Mouse (Mus musculus): ENCODE results near the gene Adarb2. TPM values are rescaled to one million over a fixed set of nuclear protein-coding genes. Genes with fewer than 3 reads are reported as not detected.

Adarb2 gene
- polyA plus RNA-seq, 1 experiment from 2014 or later: 5.5 TPM

DNA sequence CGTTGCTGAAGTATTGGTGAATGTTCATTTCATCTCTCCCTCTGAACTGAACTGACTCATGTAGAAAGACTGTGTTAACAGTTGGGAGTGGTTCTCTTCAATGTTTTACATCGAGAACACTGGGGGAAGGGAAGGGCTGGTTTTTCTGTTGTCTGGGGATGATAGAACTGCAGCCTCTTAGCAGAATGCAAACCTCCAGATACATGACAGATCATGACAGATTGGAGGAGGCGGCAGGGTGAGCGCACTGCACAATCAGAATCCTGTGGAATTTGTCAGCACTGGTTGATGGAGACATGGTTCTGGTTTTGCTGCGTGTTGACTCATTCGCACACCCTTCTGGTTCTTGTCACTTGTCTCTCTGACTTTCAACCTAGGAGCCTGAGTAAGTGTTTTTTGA lies 203.4 kb downstream of the Adarb2 start:
- H3K27ac ChIP-seq (ENCODE audit: low read depth, low read length): no peak overlapping the region
- H3K4me1 ChIP-seq (replicated peaks; ENCODE audit: control insufficient read depth, insufficient read depth, low read length): no peaks in the 10 kb centered on the region
- H3K4me2 ChIP-seq (ENCODE audit: low read depth, low read length, severe bottlenecking): no peak overlapping the region
- DNase-seq (ENCODE audit: low spot score) (no peak), ATAC-seq (replicated peaks; ENCODE audit: low FRiP score) (no peak)
- no peaks in the 10 kb centered on the region for H3K27me3 ChIP-seq (ENCODE audit: control insufficient read depth, insufficient read depth, low read length)
- WGBS: 91% methylated on average over 6 of the region's 6 CpGs
- no peak overlapping the region for H3K9ac ChIP-seq (ENCODE audit: low read length)
- H3K36me3 ChIP-seq (ENCODE audit: control insufficient read depth, insufficient read depth, low read length): no peaks in the 10 kb centered on the region
- H3K4me3 ChIP-seq (ENCODE audit: low read depth, low read length): no peak overlapping the region
- H3K9me3 ChIP-seq (ENCODE audit: control insufficient read depth, low read length): no peaks in the 10 kb centered on the region

DNA sequence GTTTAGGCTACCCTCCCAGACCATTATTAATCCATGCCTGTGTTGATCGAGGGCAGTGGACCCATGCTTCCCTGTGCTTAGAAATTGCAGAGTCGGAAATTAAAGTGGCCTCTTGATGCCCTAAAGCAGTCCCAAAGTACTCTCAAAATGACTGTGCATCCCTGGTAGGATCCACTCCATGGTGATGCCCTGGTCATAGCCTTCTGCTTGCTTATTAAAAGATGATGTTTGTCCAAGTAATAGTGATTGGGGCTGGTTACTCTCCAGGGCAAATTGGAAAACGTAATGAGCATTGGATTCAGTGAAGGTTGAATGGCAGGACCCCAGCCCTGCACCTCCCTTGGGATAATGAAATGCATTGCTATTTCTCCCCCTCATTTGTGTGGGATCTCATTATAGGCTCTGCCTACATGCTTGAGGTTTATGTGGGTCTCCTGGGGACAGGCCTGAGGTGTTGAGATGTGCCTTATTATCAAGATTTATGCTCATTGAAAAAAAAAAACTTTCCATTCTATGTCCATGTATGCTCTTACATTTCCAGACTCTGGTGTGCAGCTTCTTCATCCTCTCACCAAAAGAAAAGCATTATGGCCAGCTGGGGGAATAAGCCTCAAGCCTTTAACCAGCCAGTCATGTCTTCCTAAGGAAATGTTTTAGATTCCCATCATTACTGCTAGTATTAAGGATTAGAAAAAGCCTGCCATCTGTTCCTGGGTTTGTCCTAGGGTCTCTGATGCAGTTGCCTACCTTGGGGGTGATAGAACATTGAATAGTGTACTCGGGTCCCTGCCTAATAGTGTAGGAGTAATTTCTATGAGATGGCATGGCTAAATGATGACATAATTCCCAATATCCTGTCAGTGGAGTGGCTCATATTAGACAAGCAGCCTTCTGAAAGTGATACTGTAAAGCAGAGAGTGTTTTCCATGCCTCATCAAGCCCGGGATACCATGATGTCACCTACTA lies 208.0 kb downstream of the Adarb2 start:
- Histone ChIP-seq H3K9me3 (ENCODE audit: control insufficient read depth, low read length) (no peaks in the 10 kb centered on the region), H3K27me3 (ENCODE audit: control insufficient read depth, insufficient read depth, low read length) (no peaks in the 10 kb centered on the region), H3K4me2 (ENCODE audit: low read depth, low read length, severe bottlenecking) (no peak overlapping the region), H3K4me3 (ENCODE audit: low read depth, low read length) (no peak overlapping the region), H3K27ac (ENCODE audit: low read depth, low read length) (no peak overlapping the region), H3K4me1 (replicated peaks; ENCODE audit: control insufficient read depth, insufficient read depth, low read length) (no peaks in the 10 kb centered on the region), H3K36me3 (ENCODE audit: control insufficient read depth, insufficient read depth, low read length) (no peaks in the 10 kb centered on the region), H3K9ac (ENCODE audit: low read length) (no peak overlapping the region)
- 76% methylated on average over 5 of the region's 5 CpGs for WGBS
- no peak for DNase-seq (ENCODE audit: low spot score)
- no peak for ATAC-seq (replicated peaks; ENCODE audit: low FRiP score)

- Histone ChIP-seq H3K9ac (ENCODE audit: low read length) (no peak overlapping the region), H3K9me3 (ENCODE audit: control insufficient read depth, low read length) (no peaks in the 10 kb centered on the region), H3K27ac (ENCODE audit: low read depth, low read length) (no peak overlapping the region), H3K4me2 (ENCODE audit: low read depth, low read length, severe bottlenecking) (no peak overlapping the region), H3K36me3 (ENCODE audit: control insufficient read depth, insufficient read depth, low read length) (no peaks in the 10 kb centered on the region), H3K4me1 (replicated peaks; ENCODE audit: control insufficient read depth, insufficient read depth, low read length) (no peaks in the 10 kb centered on the region), H3K27me3 (ENCODE audit: control insufficient read depth, insufficient read depth, low read length) (no peaks in the 10 kb centered on the region), H3K4me3 (ENCODE audit: low read depth, low read length) (no peak overlapping the region)
- no peak for ATAC-seq (replicated peaks; ENCODE audit: low FRiP score)
- no peak for DNase-seq (ENCODE audit: low spot score)
- 90% methylated on average over 15 of the region's 15 CpGs for WGBS
Observed at GRCm38 (mm10) chr13:8424019-8424719, 221.5 kb downstream of the Adarb2 start.

DNA sequence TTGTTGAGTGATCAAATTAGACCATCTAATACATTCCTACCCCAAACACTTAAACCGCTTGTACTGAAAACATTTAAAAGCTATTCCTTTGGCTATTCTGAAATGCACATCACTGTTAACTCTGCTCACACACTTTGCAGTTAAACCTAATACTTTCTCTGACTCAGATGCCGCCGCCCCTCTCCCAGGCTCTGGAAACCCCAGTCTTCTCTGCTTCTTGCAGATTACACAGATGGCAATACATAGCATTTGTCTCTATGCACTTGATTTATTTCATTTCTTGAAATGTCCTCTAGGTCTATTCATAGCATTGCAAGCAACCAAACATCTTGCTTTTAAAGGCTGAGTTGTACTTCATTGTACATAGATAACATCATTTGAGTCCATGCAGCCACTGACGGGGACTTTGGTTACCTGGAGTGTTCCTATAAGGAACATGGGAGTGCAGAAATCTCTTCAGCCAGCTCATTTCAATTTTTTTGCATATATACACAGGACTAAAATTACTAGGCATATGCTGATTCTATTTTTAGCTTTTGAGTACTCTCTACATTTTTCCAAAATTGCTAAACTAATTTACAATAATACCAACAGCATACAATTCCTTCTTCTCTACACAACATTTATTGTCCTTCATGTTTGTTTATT lies 236.6 kb downstream of the Adarb2 start:
- DNase-seq (ENCODE audit: low spot score) (no peak), ATAC-seq (replicated peaks; ENCODE audit: low FRiP score) (no peak)
- H3K4me1 ChIP-seq (replicated peaks; ENCODE audit: control insufficient read depth, insufficient read depth, low read length): no peaks in the 10 kb centered on the region
- H3K4me3 ChIP-seq (ENCODE audit: low read depth, low read length): no peak overlapping the region
- no peak overlapping the region for H3K9ac ChIP-seq (ENCODE audit: low read length)
- WGBS: 91% methylated on average over 4 of the region's 4 CpGs
- no peaks in the 10 kb centered on the region for H3K36me3 ChIP-seq (ENCODE audit: control insufficient read depth, insufficient read depth, low read length)
- H3K9me3 ChIP-seq (ENCODE audit: control insufficient read depth, low read length): no peaks in the 10 kb centered on the region
- H3K27ac ChIP-seq (ENCODE audit: low read depth, low read length): no peak overlapping the region
- no peaks in the 10 kb centered on the region for H3K27me3 ChIP-seq (ENCODE audit: control insufficient read depth, insufficient read depth, low read length)
- no peak overlapping the region for H3K4me2 ChIP-seq (ENCODE audit: low read depth, low read length, severe bottlenecking)

GRCm38 (mm10) chr13:8445415-8445814 lies 242.7 kb downstream of the Adarb2 start:
- WGBS: 84% methylated on average over 2 of the region's 2 CpGs
- no peaks in the 10 kb centered on the region for H3K27me3 ChIP-seq (ENCODE audit: control insufficient read depth, insufficient read depth, low read length)
- H3K4me2 ChIP-seq (ENCODE audit: low read depth, low read length, severe bottlenecking): no peak overlapping the region
- H3K27ac ChIP-seq (ENCODE audit: low read depth, low read length): no peak overlapping the region
- no peaks in the 10 kb centered on the region for H3K4me1 ChIP-seq (replicated peaks; ENCODE audit: control insufficient read depth, insufficient read depth, low read length)
- H3K9me3 ChIP-seq (ENCODE audit: control insufficient read depth, low read length): no peaks in the 10 kb centered on the region
- H3K9ac ChIP-seq (ENCODE audit: low read length): no peak overlapping the region
- no peak for DNase-seq (ENCODE audit: low spot score)
- H3K4me3 ChIP-seq (ENCODE audit: low read depth, low read length): no peak overlapping the region
- H3K36me3 ChIP-seq (ENCODE audit: control insufficient read depth, insufficient read depth, low read length): no peaks in the 10 kb centered on the region
- no peak for ATAC-seq (replicated peaks; ENCODE audit: low FRiP score)

DNA sequence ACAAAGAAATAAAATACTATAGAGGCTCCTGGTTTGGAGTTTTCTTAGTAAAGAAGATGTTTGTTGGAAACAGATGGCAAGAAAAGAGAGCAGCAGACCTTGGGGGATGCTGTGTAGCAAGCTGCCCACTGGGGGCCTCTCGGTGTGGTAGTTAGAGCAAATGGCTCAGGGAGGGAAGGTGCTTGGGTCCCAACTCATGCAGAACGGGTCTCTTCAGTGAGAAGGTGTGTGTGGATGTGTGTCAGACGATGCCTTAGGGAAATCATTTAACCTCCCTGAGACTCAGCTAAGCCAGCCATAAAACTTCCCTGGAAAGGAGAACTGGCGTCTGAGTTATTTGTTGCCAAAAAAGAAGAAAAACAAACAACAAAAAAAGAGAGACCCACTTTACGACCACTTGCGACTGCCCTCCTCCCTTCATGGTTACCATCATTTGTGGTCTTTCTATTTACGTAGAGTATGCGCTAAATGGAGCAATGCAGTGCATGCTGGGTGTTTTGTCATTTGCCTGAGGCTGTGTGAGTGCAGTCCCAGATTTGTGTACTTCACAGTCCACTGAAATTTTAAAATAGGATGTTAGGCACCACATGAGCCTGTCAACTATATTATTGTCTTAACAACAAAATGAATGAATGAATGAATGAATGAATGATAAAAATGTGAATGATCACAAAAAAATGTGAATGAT lies 245.7 kb downstream of the Adarb2 start:
- H3K4me3 ChIP-seq (ENCODE audit: low read depth, low read length): no peak overlapping the region
- no peak overlapping the region for H3K27ac ChIP-seq (ENCODE audit: low read depth, low read length)
- no peak overlapping the region for H3K9ac ChIP-seq (ENCODE audit: low read length)
- 84% methylated on average over 8 of the region's 8 CpGs for WGBS
- DNase-seq (ENCODE audit: low spot score) (no peak), ATAC-seq (replicated peaks; ENCODE audit: low FRiP score) (no peak)
- H3K36me3 ChIP-seq (ENCODE audit: control insufficient read depth, insufficient read depth, low read length): no peaks in the 10 kb centered on the region
- H3K27me3 ChIP-seq (ENCODE audit: control insufficient read depth, insufficient read depth, low read length): no peaks in the 10 kb centered on the region
- H3K9me3 ChIP-seq (ENCODE audit: control insufficient read depth, low read length): no peaks in the 10 kb centered on the region
- no peaks in the 10 kb centered on the region for H3K4me1 ChIP-seq (replicated peaks; ENCODE audit: control insufficient read depth, insufficient read depth, low read length)
- no peak overlapping the region for H3K4me2 ChIP-seq (ENCODE audit: low read depth, low read length, severe bottlenecking)

DNA sequence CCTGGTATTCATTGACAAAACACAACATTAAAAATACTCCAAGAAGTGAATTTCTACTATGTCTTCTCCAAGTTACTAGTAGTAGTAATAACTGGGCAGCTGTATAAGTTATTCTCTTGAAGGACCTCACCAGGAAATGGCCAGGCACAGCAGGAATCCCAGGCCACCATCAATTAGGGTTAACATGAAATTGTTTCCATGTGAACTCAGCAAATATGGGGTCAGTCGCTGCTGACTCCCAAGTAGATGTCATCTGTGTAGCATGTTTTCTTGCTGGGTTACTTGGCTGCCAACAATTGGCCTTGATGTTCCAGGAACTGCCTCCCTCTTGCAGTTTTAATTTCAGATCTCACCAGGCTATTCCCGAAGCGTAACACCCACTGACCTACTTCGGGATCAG lies 248.9 kb downstream of the Adarb2 start:
- ATAC-seq (replicated peaks; ENCODE audit: low FRiP score) (no peak), DNase-seq (ENCODE audit: low spot score) (no peak)
- no peak overlapping the region for H3K9ac ChIP-seq (ENCODE audit: low read length)
- H3K9me3 ChIP-seq (ENCODE audit: control insufficient read depth, low read length): no peaks in the 10 kb centered on the region
- no peaks in the 10 kb centered on the region for H3K4me1 ChIP-seq (replicated peaks; ENCODE audit: control insufficient read depth, insufficient read depth, low read length)
- H3K27me3 ChIP-seq (ENCODE audit: control insufficient read depth, insufficient read depth, low read length): no peaks in the 10 kb centered on the region
- H3K27ac ChIP-seq (ENCODE audit: low read depth, low read length): no peak overlapping the region
- WGBS: 71% methylated on average over 4 of the region's 4 CpGs
- no peak overlapping the region for H3K4me2 ChIP-seq (ENCODE audit: low read depth, low read length, severe bottlenecking)
- H3K4me3 ChIP-seq (ENCODE audit: low read depth, low read length): no peak overlapping the region
- no peaks in the 10 kb centered on the region for H3K36me3 ChIP-seq (ENCODE audit: control insufficient read depth, insufficient read depth, low read length)

DNA sequence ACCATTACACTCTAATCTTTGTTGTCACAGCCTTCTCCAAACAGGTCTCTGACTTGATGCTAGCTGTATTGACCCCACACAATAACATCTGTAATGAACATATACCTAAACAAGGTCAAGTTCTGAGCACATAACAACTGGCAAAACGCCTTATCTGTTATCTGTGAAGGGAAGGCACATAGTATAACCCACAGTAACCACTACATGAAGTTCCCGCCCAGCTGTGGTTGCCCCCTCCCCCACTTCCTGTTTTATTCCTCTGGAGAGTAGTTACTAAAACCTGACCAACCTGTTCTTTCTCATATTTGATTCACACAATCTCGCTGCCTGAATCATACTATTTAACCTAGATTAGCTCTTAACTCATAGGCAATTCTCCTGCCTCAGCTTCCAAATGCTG lies 254.2 kb downstream of the Adarb2 start:
- DNase-seq (ENCODE audit: low spot score): no peak
- H3K9me3 ChIP-seq (ENCODE audit: control insufficient read depth, low read length): no peaks in the 10 kb centered on the region
- H3K9ac ChIP-seq (ENCODE audit: low read length): no peak overlapping the region
- no peaks in the 10 kb centered on the region for H3K36me3 ChIP-seq (ENCODE audit: control insufficient read depth, insufficient read depth, low read length)
- H3K4me2 ChIP-seq (ENCODE audit: low read depth, low read length, severe bottlenecking): no peak overlapping the region
- H3K4me3 ChIP-seq (ENCODE audit: low read depth, low read length): no peak overlapping the region
- 78% methylated on average over 3 of the region's 3 CpGs for WGBS
- no peak overlapping the region for H3K27ac ChIP-seq (ENCODE audit: low read depth, low read length)
- no peak for ATAC-seq (replicated peaks; ENCODE audit: low FRiP score)
- H3K27me3 ChIP-seq (ENCODE audit: control insufficient read depth, insufficient read depth, low read length): no peaks in the 10 kb centered on the region
- no peaks in the 10 kb centered on the region for H3K4me1 ChIP-seq (replicated peaks; ENCODE audit: control insufficient read depth, insufficient read depth, low read length)

All from forebrain, embryonic 11.5 days (tissue).